Mouse (Mus musculus) mesoderm, embryonic 11.5 days (tissue): Measurements from ENCODE around the gene Rbfox1.

Experiments
- DNase-seq: peaks from one replicate; pipeline ENCODE4 v3.0.0-alpha.2; 2012; ENCODE audit warnings: low read depth, low spot score

The Rbfox1 gene

DNA sequence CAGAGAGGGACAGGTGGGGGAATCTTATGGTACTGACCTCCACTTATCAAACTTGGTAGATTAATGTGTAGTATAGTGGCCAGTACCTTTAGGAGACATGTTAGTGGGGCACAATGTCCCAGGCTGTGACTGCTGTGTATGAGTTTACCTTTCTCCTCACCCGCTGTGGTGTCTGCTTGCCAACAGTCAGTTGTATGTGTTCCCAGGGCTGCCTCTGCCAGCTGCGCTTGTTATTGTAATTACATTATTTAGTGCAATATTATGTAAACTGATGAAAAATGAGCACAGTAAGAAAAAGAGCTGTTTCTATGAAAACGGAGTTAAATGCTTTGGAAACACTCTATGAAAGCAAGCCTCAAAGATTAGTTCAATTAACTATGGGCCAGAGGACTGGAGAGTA is 928.7 kb downstream of the Rbfox1 start:
- no peak for DNase-seq

DNA sequence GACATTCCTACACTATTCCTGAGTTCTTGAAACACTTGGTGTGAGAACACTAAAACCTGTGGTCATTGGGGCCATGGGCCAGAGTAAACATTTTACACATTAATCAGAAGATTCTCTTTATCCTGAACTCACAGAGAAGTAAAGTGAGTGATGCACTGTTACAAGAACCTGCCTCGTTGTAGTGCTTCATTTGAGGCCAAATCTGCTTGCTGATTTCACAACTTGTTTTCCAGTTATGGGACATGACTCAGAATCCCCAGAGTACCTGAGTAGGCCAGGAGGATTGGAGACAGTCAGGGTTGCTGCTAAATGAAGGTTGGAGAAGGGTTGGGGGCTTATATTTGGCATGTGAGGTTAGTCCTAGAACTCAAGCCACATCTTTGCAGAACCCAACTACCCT is 936.6 kb downstream of the Rbfox1 start:
- no peak for DNase-seq

DNA sequence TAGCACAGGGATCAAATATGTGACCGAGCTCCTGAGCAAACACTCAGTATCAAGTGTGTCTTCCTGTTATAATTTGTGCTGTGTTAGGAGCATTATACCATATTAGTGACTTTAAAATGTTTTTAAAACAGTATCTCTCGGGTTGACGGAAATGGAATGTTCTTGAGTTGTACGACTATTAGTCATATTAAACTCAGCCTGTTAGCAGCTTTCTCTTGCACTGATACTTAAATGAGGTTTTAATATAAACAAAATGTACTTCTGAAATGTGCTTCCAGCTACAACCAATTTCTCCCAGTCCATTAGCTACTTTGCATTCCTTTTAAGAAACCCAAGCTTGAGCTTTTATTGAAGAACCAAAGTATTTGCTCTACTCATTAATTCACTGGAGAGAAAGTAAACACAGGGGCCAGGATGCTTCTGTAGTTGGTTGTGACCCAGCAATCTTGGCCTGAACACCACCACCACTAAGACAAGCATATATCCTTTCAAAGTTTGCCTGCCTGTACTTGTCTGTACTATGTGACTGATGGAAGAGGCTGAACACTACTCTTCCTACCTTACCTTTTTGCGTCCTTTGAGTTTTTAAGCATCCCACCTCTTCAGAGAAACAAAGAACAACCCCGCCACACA is 944.9 kb downstream of the Rbfox1 start:
- no peak for DNase-seq

- no peak for DNase-seq
Observed at GRCm38 (mm10) chr16:6833486-6833885, 948.3 kb downstream of the Rbfox1 start.

DNA sequence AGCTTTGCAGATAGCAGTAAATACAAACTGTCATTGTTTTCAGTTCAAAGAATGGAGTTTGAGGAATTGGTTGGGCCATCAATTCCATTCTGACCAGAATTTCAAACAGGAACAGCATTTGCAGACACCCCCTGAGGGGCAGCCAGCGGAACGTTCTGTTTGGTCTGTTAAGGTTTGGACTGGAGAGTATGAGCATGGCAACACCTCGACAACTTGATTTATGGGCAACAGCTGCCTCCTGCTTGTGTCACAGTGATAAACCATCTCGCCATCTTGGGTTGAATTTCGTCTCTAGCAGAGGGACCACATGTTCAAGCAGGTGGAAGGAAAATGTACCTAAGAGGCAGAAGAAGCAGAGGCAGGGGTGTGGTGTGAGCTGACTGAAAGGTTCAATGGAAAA is 949.9 kb downstream of the Rbfox1 start:
- peak; percentile 77 for DNase-seq

DNA sequence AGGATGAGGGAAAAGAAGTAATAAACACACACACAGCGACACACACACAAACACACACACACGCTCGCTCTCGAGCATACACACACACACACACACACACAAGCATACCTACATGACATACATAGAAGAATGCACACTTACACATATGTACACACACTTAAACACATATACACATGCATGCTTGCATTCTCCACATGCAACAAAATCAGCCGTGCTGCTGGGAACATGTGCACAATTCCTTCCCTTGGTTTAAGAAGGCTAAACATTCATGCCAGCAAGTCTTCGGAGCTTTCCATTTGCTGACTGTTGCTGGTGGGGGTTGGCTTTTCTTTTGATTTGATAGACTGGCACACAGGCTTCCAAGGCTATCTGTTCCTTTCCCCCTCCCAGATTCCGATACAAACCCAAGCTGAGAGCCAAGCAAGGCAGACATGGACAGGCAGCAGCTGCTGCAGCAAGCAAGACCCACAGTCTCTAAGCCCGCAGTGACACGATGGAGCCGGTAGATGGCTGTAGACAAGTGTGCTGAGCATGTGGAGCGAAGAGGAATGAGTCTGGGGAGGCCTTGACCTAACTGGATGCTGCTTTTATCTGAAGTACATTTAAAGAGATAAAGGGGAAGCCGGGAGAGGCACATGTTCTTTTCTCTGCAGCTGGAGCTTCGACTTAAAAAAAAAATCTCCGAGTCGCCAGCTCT is 954.3 kb downstream of the Rbfox1 start:
- peak; percentile 80 for DNase-seq

GRCm38 (mm10) chr16:6840007-6840406 is 954.9 kb downstream of the Rbfox1 start:
- no peak for DNase-seq

DNA sequence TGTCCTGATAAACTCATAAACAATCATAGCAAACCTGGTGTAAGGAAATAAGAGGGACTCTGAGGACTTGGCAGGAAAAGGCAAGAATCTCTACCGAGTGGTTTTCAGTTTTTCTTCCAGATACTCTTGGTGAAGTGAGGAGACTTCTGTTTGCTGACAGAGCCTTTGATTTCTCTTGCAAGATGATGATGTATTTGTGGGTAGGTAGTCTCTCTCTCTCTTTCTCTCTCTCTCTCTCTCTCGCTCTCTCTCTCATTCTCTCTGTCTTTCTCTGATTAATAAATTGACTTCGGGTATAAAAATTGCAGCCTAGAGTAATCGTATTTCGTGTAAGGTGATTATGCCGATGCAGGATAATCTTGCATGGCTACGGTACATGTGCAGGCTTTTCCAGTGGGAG is 955.3 kb downstream of the Rbfox1 start:
- DNase-seq, result no peak

- no peak for DNase-seq
Observed at GRCm38 (mm10) chr16:6842066-6842785, 957.1 kb downstream of the Rbfox1 start.

GRCm38 (mm10) chr16:6844659-6845058 is 959.5 kb downstream of the Rbfox1 start:
- DNase-seq, result peak; percentile 64

- DNase-seq, result no peak
Observed at GRCm38 (mm10) chr16:6851393-6851792, 966.2 kb downstream of the Rbfox1 start.

- DNase-seq, result no peak
Observed at GRCm38 (mm10) chr16:6853796-6854195, 968.6 kb downstream of the Rbfox1 start.

GRCm38 (mm10) chr16:6861656-6862055 is 976.5 kb downstream of the Rbfox1 start:
- DNase-seq, result no peak

- DNase-seq, result peak; percentile 29
Observed at GRCm38 (mm10) chr16:6882683-6883430, 997.7 kb downstream of the Rbfox1 start.

GRCm38 (mm10) chr16:6883798-6884197 is 998.6 kb downstream of the Rbfox1 start:
- no peak for DNase-seq

DNA sequence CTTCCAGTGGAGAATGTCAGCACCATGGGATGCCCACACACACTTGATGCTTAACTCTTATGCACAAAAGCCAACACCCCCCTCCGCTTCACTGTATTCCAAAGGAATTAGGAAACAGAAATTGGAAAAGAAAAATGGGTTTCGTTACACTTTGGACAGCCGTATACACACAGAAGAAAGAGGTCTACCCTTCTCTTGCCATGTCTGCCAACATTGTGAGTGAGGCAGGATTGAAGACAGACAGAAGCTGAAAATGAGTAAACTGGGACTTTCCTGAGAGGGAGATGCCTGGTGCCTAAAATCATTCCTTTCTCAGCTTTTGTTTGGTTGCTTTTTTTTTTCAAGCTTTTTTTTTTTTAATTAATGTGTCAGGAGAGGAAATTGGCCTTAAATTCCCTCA is 1000.5 kb downstream of the Rbfox1 start:
- DNase-seq, result no peak

GRCm38 (mm10) chr16:6889221-6889620 is 1004.1 kb downstream of the Rbfox1 start:
- no peak for DNase-seq

GRCm38 (mm10) chr16:6897734-6898133 is 1012.6 kb downstream of the Rbfox1 start:
- no peak for DNase-seq

GRCm38 (mm10) chr16:6900006-6900405 is 1014.9 kb downstream of the Rbfox1 start:
- no peak for DNase-seq

DNA sequence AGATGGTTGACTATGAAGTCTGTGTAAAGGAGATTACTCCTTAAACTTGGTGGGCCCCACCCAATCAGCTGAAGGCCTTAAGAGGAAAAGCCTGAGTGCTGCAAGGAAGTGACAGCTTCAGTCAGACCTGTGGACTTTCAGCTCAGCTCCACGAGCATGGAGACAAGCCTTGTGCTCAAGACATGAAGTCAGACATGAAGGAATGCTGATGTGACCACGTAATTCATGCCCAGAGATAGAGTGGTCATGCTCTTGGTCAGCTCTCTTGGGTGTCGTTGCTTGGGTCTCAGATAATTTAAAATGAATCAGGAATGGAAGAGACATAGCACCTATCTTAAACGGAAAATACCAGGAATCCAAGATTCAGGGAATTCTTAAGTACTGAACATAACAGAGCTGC is 1019.8 kb downstream of the Rbfox1 start:
- DNase-seq, result no peak

DNA sequence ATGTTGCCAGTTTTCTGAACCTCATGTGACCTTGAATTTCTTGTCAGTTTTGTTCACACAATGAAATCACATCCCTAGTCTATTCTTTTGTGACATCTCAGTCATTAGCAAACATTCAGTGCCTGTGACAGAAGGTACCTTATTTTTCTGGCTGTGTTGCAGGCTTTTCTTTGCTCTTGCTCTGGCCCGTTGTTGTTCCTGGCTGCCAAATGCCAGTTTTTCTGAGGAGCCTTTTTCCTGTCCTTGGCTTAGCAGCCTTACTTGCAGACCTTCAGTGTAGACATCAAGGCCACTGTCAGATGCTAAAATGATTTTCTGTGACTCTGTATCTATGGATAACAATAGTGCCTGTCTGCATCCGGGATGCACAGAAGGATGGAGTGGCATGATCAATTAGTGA is 1020.8 kb downstream of the Rbfox1 start:
- no peak for DNase-seq

- no peak for DNase-seq
Observed at GRCm38 (mm10) chr16:6907550-6907949, 1022.4 kb downstream of the Rbfox1 start.
